Mouse (Mus musculus) limb, embryonic 13.5 days (tissue): ENCODE measurements around the gene Ski. TPM values are rescaled to one million over a fixed set of nuclear protein-coding genes. Genes with fewer than 3 reads are reported as not detected.

Experiments used
- ATAC-seq: fragments of 200-750 bp; cut with Nextera tagmentation; 2 replicates; pipeline ENCODE4 v1.8.0; 2017; ENCODE audit warnings: low read depth, moderate number of reproducible peaks, moderate TSS enrichment; ENCODE audit not compliant: low FRiP score
- H3K27ac ChIP-seq: fragments of 300-500 bp; sonication (generic); 2 replicates; pipeline ENCODE4 v1.5.1; 2015; ENCODE audit warnings: inconsistent platforms, mild to moderate bottlenecking, moderate library complexity
- H3K27me3 ChIP-seq: fragments of 300-500 bp; sonication (generic); 2 replicates; pipeline ENCODE4 v1.6.1; 2015; ENCODE audit warnings: mild to moderate bottlenecking, inconsistent platforms
- H3K36me3 ChIP-seq: fragments of 300-500 bp; sonication (generic); 2 replicates; pipeline ENCODE4 v1.6.1; 2015; ENCODE audit warnings: inconsistent platforms, mild to moderate bottlenecking, moderate library complexity
- H3K4me1 ChIP-seq: fragments of 300-500 bp; sonication (generic); 2 replicates; pipeline ENCODE4 v1.6.1; 2015; ENCODE audit warnings: inconsistent platforms
- H3K4me2 ChIP-seq: fragments of 300-500 bp; sonication (generic); replicated peaks from 2 replicates; pipeline ENCODE4 v1.6.1; 2015; ENCODE audit warnings: inconsistent platforms, mild to moderate bottlenecking, moderate library complexity
- H3K4me3 ChIP-seq: fragments of 300-500 bp; sonication (generic); 2 replicates; pipeline ENCODE4 v1.5.1; 2015; ENCODE audit warnings: moderate library complexity, mild to moderate bottlenecking, inconsistent platforms
- H3K9ac ChIP-seq: fragments of 300-500 bp; sonication (generic); 2 replicates; pipeline ENCODE4 v1.6.1; 2015; ENCODE audit warnings: mild to moderate bottlenecking, inconsistent platforms
- H3K9me3 ChIP-seq: fragments of 300-500 bp; sonication (generic); 2 replicates; pipeline ENCODE4 v1.6.1; 2016; ENCODE audit warnings: inconsistent platforms
- WGBS: fragments of 180-500 bp; shearing (Covaris S2); methylation state at CpG from one replicate; pipeline ENCODE4 v1.1.7; 2015; 5-methylcytosine and 5-hydroxymethylcytosine counted together
- polyA plus RNA-seq: library from polyadenylated mRNA; unstranded; fragments of >200 nt; fragmentation: Nextera tagmentation; extraction: Ambion mirVana; gene quantifications from 2 replicates; pipeline ENCODE4 v1.2.1, GENCODE M21; 2015

Gene Ski
- polyA plus RNA-seq, 1 experiment from 2014 or later = 24.8 TPM

DNA sequence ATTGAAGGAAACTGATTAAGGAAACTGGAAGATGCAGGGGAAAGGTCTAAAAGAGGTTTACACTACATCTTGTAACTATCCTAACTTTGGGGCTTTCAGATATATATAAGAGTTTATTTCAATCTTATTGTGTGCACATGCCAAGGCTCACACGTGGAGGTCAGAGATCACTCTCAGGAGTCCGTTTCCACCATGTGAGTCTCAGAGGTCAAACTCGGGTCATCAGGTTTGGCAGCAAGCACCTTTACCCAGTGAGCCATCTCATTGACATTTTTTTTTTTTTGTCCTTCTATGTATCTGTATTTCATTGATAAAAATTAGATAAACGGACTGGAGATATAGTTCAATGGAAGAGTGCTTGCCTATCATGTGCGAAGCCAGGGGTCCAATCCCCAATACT lies 6.1 kb upstream of the Ski start:
- Histone ChIP-seq H3K9me3 (no peaks in the 10 kb centered on the region), H3K4me2 (no peak overlapping the region), H3K27ac (no peak overlapping the region), H3K27me3 (no peaks in the 10 kb centered on the region), H3K4me1 (peaks cover 38% of the 10 kb centered on the region), H3K9ac (no peak overlapping the region), H3K36me3 (no peaks in the 10 kb centered on the region), H3K4me3 (no peak overlapping the region)
- WGBS = 67% methylated on average over 5 of the region's 5 CpGs
- no peak for ATAC-seq

DNA sequence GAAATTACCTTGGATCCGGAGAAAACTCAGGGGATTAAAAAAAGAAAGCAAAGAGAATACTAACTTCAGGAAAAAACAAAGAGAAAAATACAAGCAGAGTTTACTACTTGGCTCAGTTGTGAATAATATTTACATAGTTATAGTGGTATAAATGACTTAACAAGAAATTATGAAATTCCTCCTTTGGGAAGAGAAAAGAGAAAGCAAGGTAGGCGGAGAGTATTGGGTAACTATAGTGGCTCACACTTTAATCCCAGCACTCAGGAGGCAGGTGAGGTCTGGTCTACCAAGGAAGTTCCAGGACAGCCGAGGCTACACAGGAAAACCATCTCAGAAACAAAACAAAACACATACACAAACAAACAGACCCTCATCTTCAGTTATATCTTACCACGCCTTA lies 5.6 kb upstream of the Ski start:
- no peak overlapping the region for H3K4me3 ChIP-seq
- ATAC-seq = no peak

DNA sequence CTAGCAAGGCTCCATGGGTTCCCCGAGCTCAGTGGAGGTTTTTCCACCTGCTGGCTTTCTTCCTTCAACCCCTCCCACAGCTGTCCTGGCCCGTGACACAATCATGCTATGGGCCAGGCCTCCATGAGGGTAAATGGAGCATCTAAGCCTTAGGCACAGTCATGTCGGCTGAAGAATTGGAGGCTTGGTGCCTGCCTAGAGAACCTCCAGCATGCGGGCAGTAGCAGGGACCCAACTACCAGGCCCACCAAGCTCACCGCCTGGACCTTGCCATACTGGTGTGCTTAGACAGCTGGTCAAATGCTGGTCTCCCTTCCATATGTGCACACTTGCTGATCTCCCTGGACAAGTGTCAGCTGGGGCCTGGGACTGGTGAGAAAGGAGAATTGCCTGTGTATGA lies 3.5 kb upstream of the Ski start:
- H3K9me3 ChIP-seq = no peaks in the 10 kb centered on the region
- no peak overlapping the region for H3K27ac ChIP-seq
- no peak overlapping the region for H3K4me3 ChIP-seq
- H3K36me3 ChIP-seq = peaks cover 5% of the 10 kb centered on the region; the same call in 1 of the 2 replicates
- H3K4me2 ChIP-seq = no peak overlapping the region
- peaks cover 16% of the 10 kb centered on the region for H3K4me1 ChIP-seq
- WGBS = 80% methylated on average over 5 of the region's 5 CpGs
- H3K9ac ChIP-seq = no peak overlapping the region
- no peak for ATAC-seq
- H3K27me3 ChIP-seq = no peaks in the 10 kb centered on the region

More for the DNA sequence above, 5.6 kb upstream of the Ski start:
- H3K27ac ChIP-seq = no peak overlapping the region
- no peak overlapping the region for H3K9ac ChIP-seq
- H3K9me3 ChIP-seq = no peaks in the 10 kb centered on the region
- H3K36me3 ChIP-seq = no peaks in the 10 kb centered on the region
- H3K4me1 ChIP-seq = peaks cover 35% of the 10 kb centered on the region
- WGBS = 79% methylated on average over 4 of the region's 4 CpGs
- no peak overlapping the region for H3K4me2 ChIP-seq
- no peaks in the 10 kb centered on the region for H3K27me3 ChIP-seq

DNA sequence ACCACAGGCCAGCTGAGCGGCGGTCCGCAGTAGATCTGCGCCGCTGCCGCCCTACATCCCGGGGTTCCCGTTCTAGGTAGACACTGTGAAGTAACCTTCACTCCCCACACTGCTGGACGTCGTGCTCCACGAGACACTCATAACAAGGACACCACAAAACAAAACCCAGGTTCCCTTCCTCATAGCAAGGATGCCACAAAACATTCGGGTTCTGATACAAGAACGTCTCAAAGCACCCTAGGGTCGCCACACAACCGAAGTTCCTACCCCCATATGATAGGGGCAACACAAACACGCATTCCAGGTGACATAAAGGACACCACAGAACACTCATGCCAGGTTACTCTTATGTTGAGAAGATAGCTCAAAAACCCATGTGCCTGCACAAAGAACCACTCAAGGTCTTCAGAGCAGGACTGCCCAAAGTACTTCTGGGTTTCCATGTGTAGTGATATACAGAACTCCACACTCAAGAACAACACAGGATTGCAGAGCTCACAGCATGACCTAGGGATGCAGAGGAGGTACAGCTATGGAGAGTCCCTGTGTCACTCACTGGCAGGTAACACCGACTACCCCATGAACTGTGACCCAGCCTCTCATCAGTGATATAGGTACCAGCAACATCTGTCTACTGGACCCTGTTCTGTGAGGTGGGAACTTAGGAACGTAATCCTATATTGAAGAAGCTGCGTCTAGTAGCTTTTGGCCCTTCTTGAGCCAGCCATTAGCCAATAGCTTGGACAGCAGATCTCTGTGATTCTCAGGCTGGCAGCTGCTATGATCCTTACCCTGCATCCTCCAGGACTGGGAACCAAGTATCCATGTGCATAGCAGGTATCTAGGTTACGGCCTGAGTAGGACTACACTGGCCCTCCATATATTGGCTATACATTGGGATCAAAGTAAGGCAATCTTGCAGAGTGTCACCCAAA lies 1.5 kb upstream of the Ski start:
- peak overlapping the region; percentile 74 for H3K4me2 ChIP-seq
- no peaks in the 10 kb centered on the region for H3K27me3 ChIP-seq
- H3K4me1 ChIP-seq = peaks cover 28% of the 10 kb centered on the region
- peak overlapping the region; percentile 98 for H3K4me3 ChIP-seq
- peak overlapping the region; percentile 79 for H3K9ac ChIP-seq
- H3K9me3 ChIP-seq = no peaks in the 10 kb centered on the region
- peak overlapping the region; percentile 97 for H3K27ac ChIP-seq
- WGBS = 32% methylated on average over 20 of the region's 20 CpGs
- peaks cover 5% of the 10 kb centered on the region; the same call in 1 of the 2 replicates for H3K36me3 ChIP-seq
- ATAC-seq = no peak

DNA sequence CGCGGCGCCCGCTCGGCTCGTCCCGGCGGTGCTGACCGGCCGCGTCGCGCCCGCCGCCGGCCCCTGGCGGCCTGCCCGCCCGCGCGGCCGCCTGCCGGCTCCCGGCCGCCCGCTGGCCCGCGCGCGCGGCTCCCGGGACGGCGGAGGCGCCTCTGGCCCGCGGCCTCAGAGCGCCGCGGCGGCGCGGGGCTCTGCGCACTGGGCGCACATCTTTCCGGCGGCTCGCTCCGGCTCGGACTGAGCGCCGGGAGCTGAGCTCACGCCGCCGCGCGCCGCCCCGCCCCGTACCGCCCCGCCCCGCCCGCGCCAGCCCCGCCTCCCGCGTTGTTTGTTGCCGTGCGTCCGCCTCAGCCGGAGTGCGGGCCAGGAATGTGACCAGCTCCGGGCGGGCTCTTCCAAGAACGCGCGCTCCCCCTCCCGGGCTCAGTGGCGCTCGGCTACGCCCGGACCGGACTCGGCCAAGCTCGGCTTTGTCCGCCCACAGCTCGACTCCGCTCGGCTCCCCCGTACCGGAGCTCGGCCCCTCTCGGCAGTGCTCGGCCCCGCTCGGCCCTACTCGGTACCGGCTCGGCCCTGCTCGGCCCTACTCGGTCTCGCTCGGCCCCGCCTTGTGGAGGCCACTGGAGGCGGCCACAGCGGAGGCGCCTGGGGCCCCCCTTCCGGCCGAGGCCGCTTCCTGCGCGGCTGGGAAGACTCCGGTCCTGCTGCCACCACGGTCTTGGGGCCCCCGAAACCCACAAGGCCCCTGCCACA lies 625 bp upstream of the Ski start:
- Histone ChIP-seq H3K9ac (peak overlapping the region; percentile 79), H3K36me3 (peaks cover 5% of the 10 kb centered on the region; the same call in 1 of the 2 replicates), H3K9me3 (no peaks in the 10 kb centered on the region), H3K27ac (peak overlapping the region; percentile 97), H3K4me3 (peak overlapping the region; percentile 98), H3K4me1 (peaks cover 36% of the 10 kb centered on the region), H3K4me2 (peak overlapping the region; percentile 96), H3K27me3 (no peaks in the 10 kb centered on the region)
- peak; percentile 99 for ATAC-seq
- WGBS = under 1% methylated on average over 53 of the region's 116 CpGs

DNA sequence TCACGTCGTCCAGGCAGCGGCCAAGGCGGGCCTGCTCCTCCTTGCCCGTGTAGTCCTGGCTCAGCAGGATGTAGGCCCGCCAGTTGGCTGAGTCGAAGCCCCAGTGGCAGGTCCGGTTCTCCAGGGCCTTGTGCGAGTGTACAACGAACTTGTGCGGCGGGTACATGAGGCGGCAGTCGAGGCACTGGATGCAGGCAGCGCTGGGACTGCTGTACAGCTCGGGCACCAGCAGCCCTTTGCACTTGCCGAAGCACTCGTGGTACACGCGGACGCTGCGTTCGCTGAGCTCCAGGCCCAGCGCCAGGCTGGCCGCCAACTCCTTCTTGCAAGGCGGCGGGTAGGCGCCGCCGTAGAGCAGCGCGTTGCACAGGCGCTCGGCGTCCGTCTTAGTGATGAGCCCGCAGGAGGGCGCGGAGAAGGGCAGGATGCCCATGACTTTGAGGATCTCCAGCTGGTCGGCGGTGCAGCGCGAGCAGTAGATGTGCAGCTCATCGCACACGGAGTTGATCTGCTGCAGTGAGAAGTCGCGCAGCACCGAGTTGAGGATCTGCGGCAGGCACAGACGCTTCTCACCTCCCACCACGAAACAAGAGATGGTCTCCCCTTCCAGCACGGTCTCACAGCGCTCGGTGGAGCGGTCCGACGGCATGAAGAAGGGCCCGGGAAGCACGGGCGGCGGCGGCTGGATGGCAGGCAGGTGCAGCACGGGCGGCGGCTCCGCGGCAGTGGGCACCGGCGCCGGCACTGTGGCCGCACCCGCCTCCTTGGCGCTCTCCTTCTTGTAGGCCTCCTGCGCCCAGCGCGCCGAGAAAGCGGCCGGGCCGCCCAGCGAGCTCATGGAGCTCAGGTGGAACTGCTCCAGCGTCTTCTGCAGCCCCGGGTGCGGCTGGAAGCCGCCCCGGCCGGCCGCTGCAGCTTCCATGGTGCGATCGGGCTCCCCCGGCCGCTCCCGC lies 517 bp downstream of the Ski start:
- Histone ChIP-seq H3K9me3 (no peaks in the 10 kb centered on the region), H3K4me2 (peak overlapping the region; percentile 96), H3K4me1 (peaks cover 47% of the 10 kb centered on the region), H3K27ac (peak overlapping the region; percentile 74), H3K27me3 (no peaks in the 10 kb centered on the region), H3K9ac (peak overlapping the region; percentile 100), H3K36me3 (peaks cover 9% of the 10 kb centered on the region), H3K4me3 (peak overlapping the region; percentile 98)
- WGBS = under 1% methylated on average over 88 of the region's 93 CpGs
- ATAC-seq = no peak

DNA sequence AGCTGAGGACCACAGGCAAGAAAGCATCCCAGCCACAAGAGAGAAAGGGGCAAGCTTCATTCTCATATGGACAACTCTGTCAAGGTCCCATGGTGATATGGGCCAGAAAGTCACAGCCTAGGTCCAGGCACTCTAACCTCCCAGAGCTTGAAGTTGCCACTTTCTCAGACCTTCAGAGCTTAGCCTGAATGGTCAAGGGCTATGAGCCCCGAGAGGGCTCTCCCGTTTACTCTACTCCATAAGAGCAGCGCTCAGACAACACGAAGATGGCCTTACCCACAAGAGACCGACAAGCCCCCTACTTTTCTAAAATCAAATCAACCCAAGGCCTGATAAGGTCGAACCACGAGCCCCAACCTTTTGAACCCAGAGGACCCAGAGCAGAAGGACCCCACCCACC lies 1.3 kb downstream of the Ski start:
- Histone ChIP-seq H3K27me3 (no peaks in the 10 kb centered on the region), H3K4me1 (peaks cover 55% of the 10 kb centered on the region), H3K4me3 (peak overlapping the region; percentile 98), H3K27ac (peak overlapping the region; percentile 74; the same call in 1 of the 2 replicates), H3K4me2 (peak overlapping the region; percentile 96), H3K36me3 (peaks cover 14% of the 10 kb centered on the region), H3K9ac (peak overlapping the region; percentile 100), H3K9me3 (no peaks in the 10 kb centered on the region)
- WGBS = 2% methylated on average over 7 of the region's 7 CpGs
- no peak for ATAC-seq

DNA sequence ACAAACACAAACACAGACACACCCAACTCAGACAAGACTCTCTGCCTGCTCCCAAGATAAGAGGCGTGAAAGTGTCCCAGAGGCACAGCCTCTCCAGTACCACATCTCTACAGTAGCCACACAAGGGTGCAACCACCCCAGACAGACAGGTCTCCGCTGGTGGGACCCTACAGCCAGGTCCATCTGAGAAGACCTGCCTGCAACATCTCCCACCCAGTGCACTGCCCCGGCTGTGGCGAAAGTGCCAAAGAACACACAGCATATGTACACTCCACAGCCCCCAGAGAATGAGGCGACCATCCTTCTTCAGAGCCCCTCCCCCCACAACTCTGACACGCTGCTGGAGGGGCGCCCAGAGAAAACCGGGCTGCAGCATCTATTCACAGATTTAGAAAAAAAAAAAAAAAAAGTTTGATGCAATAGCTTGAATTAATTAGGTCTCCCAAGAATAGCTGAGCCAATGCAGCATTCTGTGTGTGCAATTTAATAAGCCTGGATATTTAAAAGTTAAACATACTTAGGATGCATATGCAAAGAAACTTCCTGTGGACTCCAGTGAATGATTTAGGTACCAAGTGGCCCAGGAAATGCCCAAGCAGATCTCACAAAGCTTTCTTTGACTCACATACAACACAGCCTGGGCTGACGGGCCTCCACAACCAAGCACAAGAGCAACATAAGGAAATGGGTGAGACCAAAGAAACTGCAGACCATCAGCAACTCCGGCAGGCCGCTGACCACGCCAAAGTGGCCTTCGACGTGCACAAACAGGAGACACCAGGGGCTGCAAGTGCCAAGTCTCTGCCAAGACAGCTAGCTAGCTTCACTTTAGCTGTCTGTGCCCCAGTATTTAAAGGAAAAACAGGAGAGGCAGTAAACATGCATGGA lies 1.9 kb downstream of the Ski start:
- WGBS = 9% methylated on average over 14 of the region's 14 CpGs
- ATAC-seq = no peak
- Histone ChIP-seq H3K4me1 (peaks cover 62% of the 10 kb centered on the region), H3K36me3 (peaks cover 14% of the 10 kb centered on the region), H3K27ac (peak overlapping the region; percentile 74; the same call in 1 of the 2 replicates), H3K4me3 (peak overlapping the region; percentile 98), H3K27me3 (no peaks in the 10 kb centered on the region), H3K9me3 (no peaks in the 10 kb centered on the region), H3K9ac (peak overlapping the region; percentile 100), H3K4me2 (peak overlapping the region; percentile 96)

DNA sequence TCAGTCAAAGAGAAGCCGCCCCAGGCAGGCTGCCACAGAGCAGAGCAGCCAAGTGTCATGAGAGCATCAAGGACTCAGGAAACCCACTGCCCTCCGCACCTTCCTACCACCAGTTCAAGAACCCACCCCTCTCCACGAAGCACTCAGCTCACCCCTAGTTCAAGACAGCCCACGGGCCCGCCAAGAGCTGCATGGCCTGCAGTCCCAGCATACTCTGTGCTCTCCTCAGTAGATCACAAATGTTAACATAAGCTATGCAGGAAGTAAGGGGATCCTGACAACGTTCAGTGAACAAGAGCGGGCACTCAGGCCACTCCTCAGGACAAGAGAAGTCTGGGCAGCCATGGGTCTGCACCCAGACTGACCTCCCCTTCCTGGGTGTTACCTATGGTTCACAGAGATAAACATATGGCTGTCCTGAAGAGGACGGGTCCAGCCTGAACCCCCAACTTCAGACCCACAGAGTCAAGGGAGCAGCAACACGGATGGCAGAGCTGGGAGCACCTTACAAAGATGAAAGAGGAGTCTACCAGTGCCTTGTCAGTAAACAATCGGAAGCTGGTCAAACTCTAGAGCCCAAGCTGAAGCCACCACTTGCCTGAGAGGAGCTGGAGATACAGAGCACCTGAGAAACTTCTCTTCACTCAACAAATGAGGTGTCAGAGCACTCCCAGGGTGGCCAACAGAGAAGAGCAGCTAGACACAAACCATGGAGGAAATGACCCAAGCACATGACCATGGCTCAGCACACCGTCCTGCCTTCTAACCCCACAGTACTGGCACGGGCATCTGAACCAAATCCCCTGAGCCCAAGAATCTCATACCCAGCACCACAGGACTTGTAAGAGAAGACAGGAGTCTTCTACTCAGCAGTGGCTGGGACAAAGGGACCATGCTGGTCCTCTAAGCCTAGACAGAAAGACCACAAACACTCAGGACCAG lies 2.9 kb downstream of the Ski start:
- Histone ChIP-seq H3K27ac (0 out of 2 replicates have a peak overlapping the region, but pooled peaks have one; percentile 15), H3K36me3 (peaks cover 14% of the 10 kb centered on the region), H3K9me3 (no peaks in the 10 kb centered on the region), H3K4me3 (peak overlapping the region; percentile 98), H3K9ac (peak overlapping the region; percentile 100), H3K27me3 (no peaks in the 10 kb centered on the region), H3K4me1 (peaks cover 71% of the 10 kb centered on the region), H3K4me2 (peak overlapping the region; percentile 96)
- WGBS = 56% methylated on average over 12 of the region's 12 CpGs
- ATAC-seq = no peak
